Comparison of ENCODE assay signal across 12 mouse cellular contexts in genomic region chr19:46031689-46032432, GRCm38 (mm10). TPM values are rescaled to one million over a fixed set of nuclear protein-coding genes. Genes with fewer than 3 reads are reported as not detected.
DNase-seq lines count a peak whose midpoint lies in the region; ATAC-seq and TF ChIP-seq lines count a peak whose summit lies in the region.
"Had no signal": no experiment of that assay in that cellular context is flagged by ENCODE, and none has a peak within 500 bp of the region (broad histone marks: within the 10 kb centered on the region; RNA-seq: fewer than 3 reads in every experiment).

No protein-coding gene starts in this region.

- H3K4me1 ChIP-seq in heart, embryonic 11.5 days (ENCODE audit: control insufficient read depth, insufficient read depth, low read length), result no peaks in the 10 kb centered on the region
- H3K4me1 ChIP-seq in midbrain, embryonic 12.5 days, result peaks cover 12% of the 10 kb centered on the region
- peaks cover 8% of the 10 kb centered on the region; the same call in 1 of the 2 replicates for H3K4me1 ChIP-seq in midbrain, embryonic 14.5 days (ENCODE audit: control insufficient read depth, insufficient read depth, low read length)
- H3K4me1 ChIP-seq in limb, embryonic 14.5 days (ENCODE audit: control insufficient read depth, insufficient read depth, low read length), result peaks cover under 1% of the 10 kb centered on the region
- H3K4me1 ChIP-seq in stomach, postnatal 0 days (replicated peaks; ENCODE audit: control insufficient read depth, insufficient read depth), result no peaks in the 10 kb centered on the region; the same call in 1 of the 2 replicates

- no peak; the same call in 1 of the 2 replicates for ATAC-seq in heart, embryonic 11.5 days (replicated peaks; ENCODE audit: insufficient number of reproducible peaks, low FRiP score, low TSS enrichment)
- no peak for ATAC-seq in midbrain, embryonic 12.5 days (ENCODE audit: low FRiP score, low read depth)
- no peak; the same call in 1 of the 2 replicates for ATAC-seq in midbrain, embryonic 14.5 days (ENCODE audit: low FRiP score, low TSS enrichment)
- 0 out of 2 replicates have a peak, but pooled peaks have one; percentile 25 for ATAC-seq in limb, embryonic 14.5 days (ENCODE audit: low FRiP score, low read depth)
- 0 out of 2 replicates have a peak, but pooled peaks have one; percentile 19 for ATAC-seq in stomach, postnatal 0 days (ENCODE audit: low FRiP score, low TSS enrichment)
- ATAC-seq: lung, postnatal 0 days had no signal

- no peaks in the 10 kb centered on the region for H3K9me3 ChIP-seq in heart, embryonic 11.5 days (replicated peaks; ENCODE audit: control insufficient read depth, low read length)
- no peaks in the 10 kb centered on the region; the same call in 1 of the 2 replicates for H3K9me3 ChIP-seq in midbrain, embryonic 12.5 days
- H3K9me3 ChIP-seq in midbrain, embryonic 14.5 days (ENCODE audit: control insufficient read depth, low read length), result no peaks in the 10 kb centered on the region
- H3K9me3 ChIP-seq in limb, embryonic 14.5 days (ENCODE audit: control insufficient read depth, low read length), result 0 out of 2 replicates have a peak, but pooled peaks cover 4% of the 10 kb centered on the region
- H3K9me3 ChIP-seq in stomach, postnatal 0 days (ENCODE audit: control insufficient read depth, low read length), result no peaks in the 10 kb centered on the region

- peaks cover 47% of the 10 kb centered on the region for H3K36me3 ChIP-seq in heart, embryonic 11.5 days (ENCODE audit: control insufficient read depth, insufficient read depth, low read length)
- H3K36me3 ChIP-seq in midbrain, embryonic 12.5 days, result peaks cover 61% of the 10 kb centered on the region
- H3K36me3 ChIP-seq in midbrain, embryonic 14.5 days (ENCODE audit: control insufficient read depth, insufficient read depth, low read length), result peaks cover 63% of the 10 kb centered on the region
- H3K36me3 ChIP-seq in limb, embryonic 14.5 days (ENCODE audit: control insufficient read depth, insufficient read depth, low read length), result peaks cover 65% of the 10 kb centered on the region
- H3K36me3 ChIP-seq in stomach, postnatal 0 days (ENCODE audit: control insufficient read depth, insufficient read depth, low read length), result peaks cover 31% of the 10 kb centered on the region

- no peak for DNase-seq in heart, adult 8-10 months (ENCODE audit: low spot score)
- DNase-seq in midbrain, embryonic 14.5 days, result no peak
- DNase-seq in limb, embryonic 14.5 days (ENCODE audit: low spot score), result no peak
- DNase-seq in stomach, postnatal 0 days (ENCODE audit: low spot score), result no peak
- no peak for DNase-seq in right cerebral cortex, postnatal 4 days
- DNase-seq: cerebellum, adult 8-10 months; kidney, adult 11 months; right cerebral cortex, adult 18-20 months; thymus, postnatal 25 days had no signal

- no peaks in the 10 kb centered on the region for H3K27me3 ChIP-seq in heart, embryonic 11.5 days (ENCODE audit: control insufficient read depth, insufficient read depth, low read length)
- H3K27me3 ChIP-seq in midbrain, embryonic 12.5 days, result no peaks in the 10 kb centered on the region
- H3K27me3 ChIP-seq in midbrain, embryonic 14.5 days (ENCODE audit: control insufficient read depth, insufficient read depth, low read length), result no peaks in the 10 kb centered on the region
- H3K27me3 ChIP-seq in limb, embryonic 14.5 days (ENCODE audit: control insufficient read depth, insufficient read depth, low read length), result no peaks in the 10 kb centered on the region
- no peaks in the 10 kb centered on the region for H3K27me3 ChIP-seq in stomach, postnatal 0 days (ENCODE audit: control insufficient read depth, insufficient read depth, low read length)

- TF ChIP-seq EP300 in stomach, postnatal 0 days (optimal IDR thresholded peaks at IDR 0.05), result no peak

- no peak overlapping the region for H3K4me2 ChIP-seq in heart, embryonic 11.5 days
- no peak overlapping the region for H3K4me2 ChIP-seq in midbrain, embryonic 12.5 days (replicated peaks)
- no peak overlapping the region for H3K4me2 ChIP-seq in midbrain, embryonic 14.5 days (ENCODE audit: low read length)
- H3K4me2 ChIP-seq in limb, embryonic 14.5 days (replicated peaks; ENCODE audit: low read depth, low read length, severe bottlenecking), result no peak overlapping the region
- no peak overlapping the region for H3K4me2 ChIP-seq in stomach, postnatal 0 days (replicated peaks; ENCODE audit: low read depth)

- TF ChIP-seq CTCF in stomach, postnatal 0 days (IDR thresholded peaks at IDR 0.05; ENCODE audit: low read depth), result no peak

- 0 out of 2 replicates have a peak overlapping the region, but pooled peaks have one; percentile 29 for H3K27ac ChIP-seq in heart, embryonic 11.5 days (ENCODE audit: low read depth, low read length)
- H3K27ac ChIP-seq in midbrain, embryonic 12.5 days (replicated peaks), result peak overlapping the region; percentile 1; the same call in 1 of the 2 replicates
- no peak overlapping the region for H3K27ac ChIP-seq in midbrain, embryonic 14.5 days (replicated peaks; ENCODE audit: low read depth, low read length)
- no peak overlapping the region for H3K27ac ChIP-seq in limb, embryonic 14.5 days (replicated peaks; ENCODE audit: low read depth, low read length)
- H3K27ac ChIP-seq in stomach, postnatal 0 days (replicated peaks), result no peak overlapping the region

- H3K9ac ChIP-seq in heart, embryonic 11.5 days (ENCODE audit: low read depth, low read length), result no peak overlapping the region
- H3K9ac ChIP-seq in midbrain, embryonic 12.5 days (replicated peaks), result no peak overlapping the region
- H3K9ac ChIP-seq in midbrain, embryonic 14.5 days (replicated peaks; ENCODE audit: low read length), result no peak overlapping the region
- no peak overlapping the region for H3K9ac ChIP-seq in limb, embryonic 14.5 days (ENCODE audit: low read depth, low read length, severe bottlenecking)
- H3K9ac ChIP-seq in stomach, postnatal 0 days (ENCODE audit: low read length), result no peak overlapping the region

- H3K4me3 ChIP-seq in heart, embryonic 11.5 days (ENCODE audit: low read depth, low read length), result no peak overlapping the region
- H3K4me3 ChIP-seq in midbrain, embryonic 12.5 days, result no peak overlapping the region
- no peak overlapping the region for H3K4me3 ChIP-seq in midbrain, embryonic 14.5 days (replicated peaks; ENCODE audit: low read depth, low read length)
- H3K4me3 ChIP-seq in limb, embryonic 14.5 days (replicated peaks; ENCODE audit: low read length), result no peak overlapping the region
- H3K4me3 ChIP-seq in stomach, postnatal 0 days (ENCODE audit: low read depth, low read length), result no peak overlapping the region

- TF ChIP-seq POLR2A in limb, embryonic 14.5 days (IDR thresholded peaks at IDR 0.05; ENCODE audit: borderline replicate concordance, extremely low read depth, insufficient read depth, insufficient read length), result no peak

- WGBS in heart, embryonic 11.5 days (ENCODE audit: insufficient replicate concordance), result 77% methylated on average over 9 of the region's 9 CpGs
- WGBS in midbrain, embryonic 12.5 days, result 74% methylated on average over 9 of the region's 9 CpGs
- 68% methylated on average over 9 of the region's 9 CpGs for WGBS in midbrain, embryonic 14.5 days
- WGBS in limb, embryonic 14.5 days, result 83% methylated on average over 9 of the region's 9 CpGs
- 71% methylated on average over 9 of the region's 9 CpGs for WGBS in stomach, postnatal 0 days

RNA-seq across cellular contexts. Expression of gene Pprc1, which starts 12.8 kb away (rescaled TPM):
- 36.8 and 46.7 TPM in 2 replicates for polyA plus RNA-seq in heart, embryonic 11.5 days (2014; fragmentation: Nextera tagmentation; extraction: Ambion mirVana)
- 10 to 100 TPM; 12.3 to 17.0 (median 13.8) TPM for total RNA-seq in heart, adult 8-10 months (2022)
- polyA plus RNA-seq in midbrain, embryonic 12.5 days (2016; fragmentation: Nextera tagmentation; extraction: Ambion mirVana), result 30.0 and 32.2 TPM in 2 replicates
- 21.1 and 21.5 TPM in 2 replicates for polyA plus RNA-seq in midbrain, embryonic 14.5 days (2014; fragmentation: Nextera tagmentation; extraction: Ambion mirVana)
- 61.5 and 76.4 TPM in 2 replicates for polyA plus RNA-seq in limb, embryonic 14.5 days (2012; rRNA removed)
- polyA plus RNA-seq in limb, embryonic 14.5 days (2014; fragmentation: Nextera tagmentation; extraction: Ambion mirVana), result 40.5 and 50.5 TPM in 2 replicates
- 8.6 and 10.7 TPM in 2 replicates for polyA plus RNA-seq in stomach, postnatal 0 days (2015; fragmentation: Nextera tagmentation; extraction: Ambion mirVana)

RNA-seq across cellular contexts. Expression of gene Ldb1, which starts 13.2 kb away (rescaled TPM):
- polyA plus RNA-seq in heart, embryonic 11.5 days (2014; fragmentation: Nextera tagmentation; extraction: Ambion mirVana), result 53.6 and 59.7 TPM in 2 replicates
- total RNA-seq in heart, adult 8-10 months (2022), result 10 to 100 TPM; 37.1 to 51.0 (median 42.0) TPM
- polyA plus RNA-seq in midbrain, embryonic 12.5 days (2016; fragmentation: Nextera tagmentation; extraction: Ambion mirVana), result 126 and 134 TPM in 2 replicates
- 116 and 145 TPM in 2 replicates for polyA plus RNA-seq in midbrain, embryonic 14.5 days (2014; fragmentation: Nextera tagmentation; extraction: Ambion mirVana)
- polyA plus RNA-seq in limb, embryonic 14.5 days (2012; rRNA removed), result 412 and 480 TPM in 2 replicates
- 93.8 and 108 TPM in 2 replicates for polyA plus RNA-seq in limb, embryonic 14.5 days (2014; fragmentation: Nextera tagmentation; extraction: Ambion mirVana)
- polyA plus RNA-seq in stomach, postnatal 0 days (2015; fragmentation: Nextera tagmentation; extraction: Ambion mirVana), result 50.1 and 54.9 TPM in 2 replicates

RNA-seq across cellular contexts. Expression of gene Hps6, which starts 28.6 kb away (rescaled TPM):
- 3.0 and 3.6 TPM in 2 replicates for polyA plus RNA-seq in heart, embryonic 11.5 days (2014; fragmentation: Nextera tagmentation; extraction: Ambion mirVana)
- total RNA-seq in heart, adult 8-10 months (2022), result 1 to 10 TPM; 5.3 to 6.7 (median 6.1) TPM
- polyA plus RNA-seq in midbrain, embryonic 12.5 days (2016; fragmentation: Nextera tagmentation; extraction: Ambion mirVana), result 2.9 and 4.0 TPM in 2 replicates
- 1.4 and 1.5 TPM in 2 replicates for polyA plus RNA-seq in midbrain, embryonic 14.5 days (2014; fragmentation: Nextera tagmentation; extraction: Ambion mirVana)
- 4.2 and 5.1 TPM in 2 replicates for polyA plus RNA-seq in limb, embryonic 14.5 days (2012; rRNA removed)
- polyA plus RNA-seq in limb, embryonic 14.5 days (2014; fragmentation: Nextera tagmentation; extraction: Ambion mirVana), result 5.6 and 6.0 TPM in 2 replicates
- polyA plus RNA-seq in stomach, postnatal 0 days (2015; fragmentation: Nextera tagmentation; extraction: Ambion mirVana), result 4.9 and 5.1 TPM in 2 replicates

RNA-seq across cellular contexts. Expression of gene Armh3, which starts 33.6 kb away (rescaled TPM):
- 9.6 and 11.9 TPM in 2 replicates for polyA plus RNA-seq in heart, embryonic 11.5 days (2014; fragmentation: Nextera tagmentation; extraction: Ambion mirVana)
- 10 to 100 TPM; 14.8 to 19.0 (median 16.0) TPM for total RNA-seq in heart, adult 8-10 months (2022)
- 20.9 and 22.6 TPM in 2 replicates for polyA plus RNA-seq in midbrain, embryonic 12.5 days (2016; fragmentation: Nextera tagmentation; extraction: Ambion mirVana)
- polyA plus RNA-seq in midbrain, embryonic 14.5 days (2014; fragmentation: Nextera tagmentation; extraction: Ambion mirVana), result 18.6 and 21.8 TPM in 2 replicates
- 13.7 and 15.6 TPM in 2 replicates for polyA plus RNA-seq in limb, embryonic 14.5 days (2012; rRNA removed)
- polyA plus RNA-seq in limb, embryonic 14.5 days (2014; fragmentation: Nextera tagmentation; extraction: Ambion mirVana), result 13.6 and 15.7 TPM in 2 replicates
- 7.5 and 8.2 TPM in 2 replicates for polyA plus RNA-seq in stomach, postnatal 0 days (2015; fragmentation: Nextera tagmentation; extraction: Ambion mirVana)

RNA-seq across cellular contexts. Expression of gene Nolc1, which starts 43.8 kb away (rescaled TPM):
- polyA plus RNA-seq in heart, embryonic 11.5 days (2014; fragmentation: Nextera tagmentation; extraction: Ambion mirVana), result 64.1 and 65.4 TPM in 2 replicates
- 10 to 100 TPM; 18.4 to 19.6 (median 18.7) TPM for total RNA-seq in heart, adult 8-10 months (2022)
- polyA plus RNA-seq in midbrain, embryonic 12.5 days (2016; fragmentation: Nextera tagmentation; extraction: Ambion mirVana), result 103 and 109 TPM in 2 replicates
- polyA plus RNA-seq in midbrain, embryonic 14.5 days (2014; fragmentation: Nextera tagmentation; extraction: Ambion mirVana), result 54.1 and 74.4 TPM in 2 replicates
- polyA plus RNA-seq in limb, embryonic 14.5 days (2012; rRNA removed), result 40.5 and 64.1 TPM in 2 replicates
- 73.5 and 74.7 TPM in 2 replicates for polyA plus RNA-seq in limb, embryonic 14.5 days (2014; fragmentation: Nextera tagmentation; extraction: Ambion mirVana)
- polyA plus RNA-seq in stomach, postnatal 0 days (2015; fragmentation: Nextera tagmentation; extraction: Ambion mirVana), result 36.1 and 36.5 TPM in 2 replicates

Comparison
In these comparisons a context has a peak if more than half of its experiments do, and no peak if none do; other contexts are left out.
1. H3K27ac ChIP-seq: peak in heart, embryonic 11.5 days (single experiment) and midbrain, embryonic 12.5 days (single experiment); none in midbrain, embryonic 14.5 days (single experiment), limb, embryonic 14.5 days (single experiment) and stomach, postnatal 0 days (single experiment).
2. ATAC-seq: peak in limb, embryonic 14.5 days (single experiment) and stomach, postnatal 0 days (single experiment); none in heart, embryonic 11.5 days (single experiment), midbrain, embryonic 12.5 days (single experiment) and midbrain, embryonic 14.5 days (single experiment).